Mouse (Mus musculus): ENCODE data around the gene Macrod2.

DNA sequence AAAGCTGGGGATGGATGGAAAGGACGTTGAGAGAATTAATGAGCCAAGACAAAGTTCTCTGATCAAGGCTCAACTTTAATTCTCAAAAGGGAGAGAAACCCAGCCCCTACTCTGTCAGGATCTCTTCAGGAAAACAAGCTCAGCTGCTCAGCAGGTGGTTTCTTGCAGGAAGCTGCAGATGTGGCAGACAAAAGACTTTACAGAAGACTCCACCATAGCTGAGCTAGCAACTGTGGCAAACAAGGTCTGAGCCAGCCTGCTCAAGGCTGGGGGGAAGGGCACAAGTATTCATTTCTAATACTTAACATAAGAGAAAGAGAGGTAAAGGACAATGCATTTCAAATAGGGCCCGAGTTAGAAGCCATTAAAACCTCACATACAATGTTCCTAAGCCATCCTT, 1013.7 kb downstream of the Macrod2 start:
- TF ChIP-seq CTCF (IDR thresholded peaks at IDR 0.05; ENCODE audit: low read depth, low read length) (no peak), POLR2A (IDR thresholded peaks at IDR 0.05; ENCODE audit: extremely low read depth, insufficient read depth, low read length) (no peak)
